Mouse (Mus musculus) B cell, adult 67 days (primary cell): ENCODE measurements around the gene Tubgcp5. TPM values are rescaled to one million over a fixed set of nuclear protein-coding genes. Genes with fewer than 3 reads are reported as not detected.

Experiments used
- total RNA-seq, 2 experiments: library from RNA; stranded (reverse); gene quantifications; 4 replicates each; pipeline ENCODE4 v1.2.4; 2023

The Tubgcp5 gene
- 10 to 100 TPM; 47.7 to 48.5 TPM for total RNA-seq

GRCm38 (mm10) chr7:55793952-55794603 lies at the start of gene Tubgcp5:
Gene Tubgcp5, plus strand, starts transcription at chr7:55794154.

GRCm38 (mm10) chr7:55767926-55768325 lies 26.0 kb upstream of the Tubgcp5 start, which contains the start of gene Siglech:
Gene Siglech, plus strand, starts transcription at chr7:55768178.

GRCm38 (mm10) chr7:55841445-55841844 lies 47.5 kb downstream of the Tubgcp5 start, which contains the start of gene Cyfip1:
Gene Cyfip1, plus strand, starts transcription at chr7:55841745.

Other genes starting within 250 kb of the Tubgcp5 start
- 1 to 10 TPM; 1.7 to 1.8 TPM for gene Siglech, start 26.0 kb upstream of the Tubgcp5 start, total RNA-seq
- 10 to 100 TPM; 47.2 to 60.5 TPM for gene Cyfip1, start 47.6 kb downstream of the Tubgcp5 start, total RNA-seq
- 10 to 100 TPM; 41.4 to 43.5 TPM for gene Nipa2, start 168.3 kb downstream of the Tubgcp5 start, total RNA-seq
- under 1 TPM in 1 of 2 experiments, not detected in 1; 0.17 TPM for gene Nipa1, start 225.8 kb downstream of the Tubgcp5 start, total RNA-seq